ENCODE assay signal across 27 mouse cellular contexts in the genomic region with DNA sequence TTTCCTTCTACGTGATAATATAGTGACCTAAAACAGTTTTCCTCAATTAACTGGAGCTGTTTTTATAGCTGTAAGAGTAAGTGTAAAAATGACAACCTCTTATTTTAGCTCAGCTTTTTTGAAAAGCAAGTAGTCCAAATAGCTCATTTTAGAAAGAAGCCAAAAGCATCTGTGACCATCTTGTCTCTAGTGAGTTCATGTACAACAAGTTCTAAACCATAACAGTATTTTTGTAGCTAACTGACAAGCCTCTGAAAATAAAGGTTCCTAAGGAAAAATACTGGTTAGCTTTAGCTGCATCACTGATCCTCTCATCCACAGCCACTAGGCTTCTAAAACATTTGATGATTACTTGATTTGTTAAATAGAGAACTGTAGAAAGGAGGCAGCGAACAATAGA.
"Had no signal": no experiment of that assay in that cellular context is flagged by ENCODE, and none has a peak within 500 bp of the region (broad histone marks: within the 10 kb centered on the region; RNA-seq: fewer than 3 reads in every experiment).

No protein-coding gene starts in this region.

- H3K4me3 ChIP-seq: heart, adult 2 months; heart, embryonic 13.5 days; heart, embryonic 15.5 days; hindbrain, embryonic 13.5 days; hindbrain, embryonic 15.5 days; intestine, embryonic 15.5 days; limb, embryonic 10.5 days; limb, embryonic 12.5 days; liver, embryonic 13.5 days; liver, embryonic 15.5 days had no signal

- H3K4me1 ChIP-seq: heart, embryonic 13.5 days; heart, embryonic 15.5 days; hindbrain, embryonic 13.5 days; hindbrain, embryonic 15.5 days; intestine, embryonic 15.5 days; limb, embryonic 10.5 days; limb, embryonic 12.5 days; liver, embryonic 13.5 days; liver, embryonic 15.5 days had no signal

- H3K4me2 ChIP-seq: heart, embryonic 11.5 days; heart, embryonic 13.5 days; heart, embryonic 15.5 days; hindbrain, embryonic 13.5 days; hindbrain, embryonic 15.5 days; intestine, embryonic 15.5 days; limb, embryonic 12.5 days; liver, embryonic 11.5 days; liver, embryonic 13.5 days; liver, embryonic 15.5 days had no signal

- H3K36me3 ChIP-seq: heart, embryonic 13.5 days; heart, embryonic 15.5 days; hindbrain, embryonic 13.5 days; hindbrain, embryonic 15.5 days; intestine, embryonic 15.5 days; limb, embryonic 10.5 days; limb, embryonic 12.5 days; liver, embryonic 13.5 days; liver, embryonic 15.5 days had no signal

- H3K9ac ChIP-seq: forebrain, postnatal 0 days; heart, embryonic 13.5 days; heart, embryonic 15.5 days; hindbrain, embryonic 13.5 days; hindbrain, embryonic 15.5 days; intestine, embryonic 15.5 days; limb, embryonic 12.5 days; liver, embryonic 13.5 days; liver, embryonic 15.5 days; liver, postnatal 0 days had no signal

- H3K27me3 ChIP-seq: heart, embryonic 13.5 days; heart, embryonic 15.5 days; hindbrain, embryonic 13.5 days; hindbrain, embryonic 15.5 days; intestine, embryonic 15.5 days; limb, embryonic 12.5 days; liver, embryonic 13.5 days; liver, embryonic 15.5 days had no signal

- DNase-seq: forebrain, postnatal 0 days; gastrocnemius, postnatal 14 days; gastrocnemius, postnatal 36 days; heart, adult 11 months; heart, adult 2 months; heart, postnatal 14 days; heart, postnatal 36 days; kidney, adult 18-20 months; kidney, adult 8-10 months; kidney, postnatal 10 days; kidney, postnatal 25 days; kidney, postnatal 4 days; liver; liver, embryonic 13.5 days; liver, postnatal 0 days had no signal

- H3K9me3 ChIP-seq: heart, embryonic 13.5 days; heart, embryonic 15.5 days; hindbrain, embryonic 13.5 days; hindbrain, embryonic 15.5 days; intestine, embryonic 15.5 days; limb, embryonic 10.5 days; limb, embryonic 12.5 days; liver, embryonic 13.5 days; liver, embryonic 15.5 days had no signal

- H3K27ac ChIP-seq: heart, adult 2 months; heart, embryonic 13.5 days; heart, embryonic 15.5 days; hindbrain, embryonic 13.5 days; hindbrain, embryonic 15.5 days; intestine, embryonic 15.5 days; limb, embryonic 10.5 days; limb, embryonic 12.5 days; liver, embryonic 13.5 days; liver, embryonic 15.5 days had no signal

- ATAC-seq: forebrain, postnatal 0 days; inflammation-experienced regulatory T-cells, adult 6 months; intestine, embryonic 15.5 days; intestine, postnatal 0 days; liver, postnatal 0 days had no signal
